Comparison of ENCODE assay signal across 8 mouse cellular contexts in the genomic region with DNA sequence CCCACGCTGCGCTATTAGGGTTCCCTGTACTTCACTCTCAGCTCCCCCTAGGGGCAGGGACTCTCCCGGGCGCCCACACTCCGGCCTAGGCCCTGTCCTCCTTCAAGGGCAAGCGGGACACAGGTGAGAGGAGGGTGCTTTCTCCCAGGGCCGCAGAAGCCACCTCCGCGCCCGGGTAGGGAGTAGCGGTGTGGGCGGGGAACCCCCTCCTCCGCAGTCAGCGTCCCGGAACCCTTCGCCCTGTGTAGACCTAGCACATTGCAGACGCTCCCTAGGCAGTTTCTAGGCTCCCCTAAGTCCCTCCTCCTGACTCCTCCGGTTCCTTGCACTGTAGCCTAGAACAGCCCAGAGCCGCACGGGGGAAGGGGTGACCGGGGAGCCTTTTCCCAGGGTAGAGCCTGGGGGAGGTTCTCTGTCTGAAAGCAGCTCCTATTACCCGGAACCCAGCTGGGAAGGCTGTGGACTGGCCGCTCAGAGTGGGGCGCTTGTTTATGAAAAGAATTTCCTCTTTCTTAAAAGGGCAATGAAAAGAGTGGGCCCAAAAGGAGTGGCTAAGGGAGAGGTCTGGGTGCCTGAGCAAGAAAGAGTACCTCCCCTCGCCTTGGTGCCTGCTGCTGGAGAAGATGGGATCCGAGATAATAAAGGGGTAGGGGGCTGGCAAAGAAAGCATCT. TPM values are rescaled to one million over a fixed set of nuclear protein-coding genes. Genes with fewer than 3 reads are reported as not detected.
A peak's percentile ranks its signal among the peaks of the same experiment; 100 is the strongest.
DNase-seq lines count a peak whose midpoint lies in the region; ATAC-seq lines count a peak whose summit lies in the region.

No protein-coding gene starts in this region.

- peaks cover 25% of the 10 kb centered on the region; the same call in 1 of the 2 replicates for H3K27me3 ChIP-seq in hindbrain, embryonic 12.5 days

- peaks cover 15% of the 10 kb centered on the region for H3K4me1 ChIP-seq in hindbrain, embryonic 12.5 days

- H3K36me3 ChIP-seq in hindbrain, embryonic 12.5 days = no peaks in the 10 kb centered on the region

- H3K9ac ChIP-seq in hindbrain, embryonic 12.5 days = peak overlapping the region; percentile 50

- under 1% methylated on average over 26 of the region's 26 CpGs for WGBS in hindbrain, embryonic 12.5 days

- H3K9me3 ChIP-seq in hindbrain, embryonic 12.5 days (replicated peaks) = no peaks in the 10 kb centered on the region

- H3K27ac ChIP-seq in hindbrain, embryonic 12.5 days = peak overlapping the region; percentile 92

- peak overlapping the region; percentile 49 for H3K4me3 ChIP-seq in hindbrain, embryonic 12.5 days

- DNase-seq in NIH3T3 (ENCODE audit: low read depth) = peak; percentile 96
- peak; percentile 90 to 95 for DNase-seq in cerebellum, postnatal 10 days
- peak; percentile 82 to 89 for DNase-seq in frontal cortex, postnatal 10 days (ENCODE audit: low spot score in 2 of 2)
- DNase-seq in layer of hippocampus, postnatal 25 days (ENCODE audit: extremely low spot score in 1 of 2, low spot score in 1 of 2) = peak; percentile 93 to 98
- DNase-seq in lung, postnatal 25 days (ENCODE audit: low spot score) = peak; percentile 96
- DNase-seq in retina, embryonic 14.5 days (ENCODE audit: low spot score) = peak; percentile 97
- peak; percentile 95 for DNase-seq in thymus, postnatal 4 days

- H3K4me2 ChIP-seq in hindbrain, embryonic 12.5 days (replicated peaks) = peak overlapping the region; percentile 53

- ATAC-seq in hindbrain, embryonic 12.5 days (ENCODE audit: low FRiP score) = peak; percentile 91

RNA-seq across cellular contexts. Expression of a gene that starts 4.5 kb away (rescaled TPM):
- 38.8 and 39.2 TPM in 2 replicates for polyA plus RNA-seq in hindbrain, embryonic 12.5 days (2016; fragmentation: Nextera tagmentation; extraction: Ambion mirVana)
- total RNA-seq in layer of hippocampus, postnatal 25 days (2021) = 10 to 100 TPM; 32.2 to 34.1 TPM

RNA-seq across cellular contexts. Expression of a gene that starts 11.9 kb away (rescaled TPM):
- 2.0 and 2.2 TPM in 2 replicates for polyA plus RNA-seq in hindbrain, embryonic 12.5 days (2016; fragmentation: Nextera tagmentation; extraction: Ambion mirVana)
- 1 to 10 TPM; 1.7 to 4.2 TPM for total RNA-seq in layer of hippocampus, postnatal 25 days (2021)

RNA-seq across cellular contexts. Expression of a gene that starts 22.3 kb away (rescaled TPM):
- 0.09 and 0.14 TPM in 2 replicates for polyA plus RNA-seq in hindbrain, embryonic 12.5 days (2016; fragmentation: Nextera tagmentation; extraction: Ambion mirVana)
- total RNA-seq in layer of hippocampus, postnatal 25 days (2021) = 1 to 10 TPM in 1 of 2 experiments, under 1 TPM in 1; 0.52 to 1.1 TPM

RNA-seq across cellular contexts. Expression of a gene that starts 24.9 kb away (rescaled TPM):
- polyA plus RNA-seq in hindbrain, embryonic 12.5 days (2016; fragmentation: Nextera tagmentation; extraction: Ambion mirVana) = 1.4 and 1.5 TPM in 2 replicates
- 1 to 10 TPM; 1.0 to 1.1 TPM for total RNA-seq in layer of hippocampus, postnatal 25 days (2021)

Comparison
In these comparisons a context has a peak if more than half of its experiments do, and no peak if none do; other contexts are left out.
1. Peak in every context shown above with its lines: DNase-seq, ATAC-seq, H3K4me3 ChIP-seq and H3K27ac ChIP-seq.